Mouse (Mus musculus) E14TG2a.4 (cell line): ENCODE results near the gene Gm10591.
"Not testable (repeated sequence)": the region's sequence is repeated elsewhere in the genome, so short reads cannot be mapped to it uniquely, and the experiment has no call there.

Source experiments
- H3K27me3 ChIP-seq: 2 replicates; pipeline ENCODE4 v1.6.1; 2014; ENCODE audit warnings: low read length, control low read depth; ENCODE audit not compliant: insufficient read depth
- H3K36me3 ChIP-seq: 2 replicates; pipeline ENCODE4 v1.6.1; 2014; ENCODE audit warnings: low read length, control low read depth; ENCODE audit not compliant: insufficient read depth
- H3K4me1 ChIP-seq: replicated peaks from 2 replicates; pipeline ENCODE4 v1.6.1; 2014; ENCODE audit warnings: low read depth, low read length, control low read depth
- H3K4me3 ChIP-seq: replicated peaks from 2 replicates; pipeline ENCODE4 v1.5.1; 2014; ENCODE audit warnings: mild to moderate bottlenecking, low read length
- H3K9me3 ChIP-seq: 2 replicates; pipeline ENCODE4 v1.6.1; 2014; ENCODE audit warnings: low read length, control low read depth

The Gm10591 gene

GRCm38 (mm10) chr4:42611895-42612294, at the start of gene Gm10591:
Gene Gm10591, plus strand, starts transcription at chr4:42612195.
- H3K9me3 ChIP-seq: not testable (repeated sequence)

DNA sequence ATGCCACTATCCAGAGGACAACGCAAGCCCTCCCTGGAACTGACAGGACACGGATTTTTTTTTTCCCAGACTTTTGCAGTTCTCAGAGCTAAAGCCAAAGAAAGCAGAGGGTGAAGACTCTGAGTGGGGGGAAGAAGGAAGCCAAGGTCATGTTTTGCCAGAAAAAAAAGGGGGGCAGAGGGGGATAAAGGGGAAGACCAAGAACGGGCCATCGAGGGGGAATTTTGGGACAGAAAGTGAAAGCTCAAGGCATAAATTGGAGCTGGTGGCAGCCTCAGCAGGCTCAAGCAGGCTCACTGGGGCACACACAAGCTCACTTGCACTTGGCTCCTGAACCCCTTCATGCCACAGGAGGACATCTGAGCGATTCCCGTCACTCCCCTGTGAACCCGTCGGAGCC, 17.4 kb downstream of the Gm10591 start, which contains the start of gene Gm2564:
Gm2564 (plus strand) TSS at position 301 of the 400 bp plus-strand sequence.
- H3K27me3 ChIP-seq, H3K4me3 ChIP-seq, H3K36me3 ChIP-seq, H3K4me1 ChIP-seq, H3K9me3 ChIP-seq: not testable (repeated sequence)

More at GRCm38 (mm10) chr4:42611895-42612294, at the start of gene Gm10591:
- H3K36me3 ChIP-seq, H3K4me1 ChIP-seq, H3K27me3 ChIP-seq, H3K4me3 ChIP-seq: not testable (repeated sequence)

DNA sequence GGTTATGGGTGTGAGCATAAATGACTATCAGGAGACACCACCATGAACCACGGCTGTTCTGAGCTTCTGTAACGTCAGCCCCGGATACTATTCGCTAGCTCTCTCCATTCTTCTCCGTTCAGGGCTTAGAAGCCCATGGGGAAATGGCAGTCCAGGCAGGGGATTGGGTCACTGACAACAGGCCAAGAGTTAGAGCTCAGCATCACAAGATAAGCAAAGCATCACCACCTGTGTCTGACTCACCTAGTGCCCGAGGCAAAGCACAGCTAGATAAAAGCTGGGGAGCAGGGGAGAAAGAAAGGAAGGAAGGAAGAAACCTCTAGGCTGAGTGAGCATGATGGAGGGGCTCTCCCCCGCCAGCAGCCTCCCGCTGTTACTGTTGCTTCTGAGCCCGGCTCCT, 43.0 kb downstream of the Gm10591 start, which contains the start of gene Ccl27b:
Ccl27b (plus strand) TSS at position 301 of the 400 bp plus-strand sequence.
- not testable (repeated sequence) for H3K9me3 ChIP-seq, H3K4me3 ChIP-seq, H3K4me1 ChIP-seq, H3K27me3 ChIP-seq, H3K36me3 ChIP-seq

DNA sequence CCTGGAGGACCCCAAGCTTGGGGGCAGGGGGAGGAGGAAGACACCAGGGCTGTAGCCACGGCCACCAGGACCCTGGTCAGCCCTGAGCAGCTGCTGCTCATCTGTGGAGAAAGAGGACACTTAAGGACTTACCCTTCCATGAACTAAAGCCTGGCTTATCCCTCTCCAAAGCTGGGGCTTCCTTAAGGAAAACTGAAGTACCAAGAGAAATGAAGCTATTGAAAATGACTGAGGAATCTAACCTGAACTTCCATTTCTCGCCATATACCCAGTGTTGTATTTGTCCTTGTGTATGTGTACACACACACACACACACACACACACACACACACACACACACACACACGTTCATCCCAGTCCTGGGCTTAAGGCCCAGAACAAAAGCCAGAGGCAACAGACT, 49.8 kb downstream of the Gm10591 start, which contains the start of gene Il11ra2:
Il11ra2 (minus strand) TSS at position 101 of the 400 bp plus-strand sequence.
- not testable (repeated sequence) for H3K4me3 ChIP-seq, H3K27me3 ChIP-seq, H3K4me1 ChIP-seq, H3K9me3 ChIP-seq, H3K36me3 ChIP-seq
